Mouse (Mus musculus): ENCODE measurements around the gene Spaca4.

- peak; percentile 87 for TF ChIP-seq CTCF (IDR thresholded peaks at IDR 0.05; ENCODE audit: low read depth)
- TF ChIP-seq EP300 (IDR thresholded peaks at IDR 0.05; ENCODE audit: low read depth) = no peak
These were observed 13.7 kb upstream of the Spaca4 start for GRCm38 (mm10) chr7:45739162-45739763.
